Mouse (Mus musculus) gastrocnemius, postnatal 14 days (tissue): Measurements from ENCODE around the gene Gchfr. TPM values are rescaled to one million over a fixed set of nuclear protein-coding genes. Genes with fewer than 3 reads are reported as not detected.

Experiments
- DNase-seq: peaks from one replicate; pipeline ENCODE4 v3.0.0; 2021; ENCODE audit warnings: mixed read lengths
- intact Hi-C: fragments of 180-260 bp; cut with DNase I; formaldehyde crosslinking; loops from one replicate; pipeline ENCODE4 v1.15.1; 2025; ENCODE audit warnings: low total_unique reads
- total RNA-seq, 2 experiments: library from RNA; stranded (reverse); gene quantifications; 2 replicates each; pipeline ENCODE4 v1.2.3; 2021

Gene Gchfr
- total RNA-seq, 2 experiments from 2014 or later: 0.57 TPM; not detected in 1

DNA sequence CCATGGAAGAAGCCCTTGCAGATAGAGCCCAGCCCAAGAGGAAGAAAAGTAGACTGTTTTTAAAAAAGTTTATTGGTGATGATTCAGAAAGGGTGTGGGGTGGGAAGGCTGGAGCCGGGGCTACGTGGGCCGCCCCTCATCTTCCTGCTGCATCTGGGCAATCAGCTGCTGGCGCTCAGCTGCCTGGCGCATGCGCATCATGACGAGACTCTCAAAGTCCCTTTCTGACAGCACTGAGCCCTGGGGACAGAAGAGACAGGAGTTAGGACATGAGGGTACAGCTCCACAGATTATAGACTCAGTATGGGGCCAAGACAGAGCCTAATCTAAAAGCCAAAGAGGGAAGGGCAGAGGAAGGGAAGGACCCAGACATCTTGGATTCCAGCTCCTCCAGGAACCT is 4.9 kb downstream of the Gchfr start:
- no peak for DNase-seq
- intact Hi-C loops: no loop called here

DNA sequence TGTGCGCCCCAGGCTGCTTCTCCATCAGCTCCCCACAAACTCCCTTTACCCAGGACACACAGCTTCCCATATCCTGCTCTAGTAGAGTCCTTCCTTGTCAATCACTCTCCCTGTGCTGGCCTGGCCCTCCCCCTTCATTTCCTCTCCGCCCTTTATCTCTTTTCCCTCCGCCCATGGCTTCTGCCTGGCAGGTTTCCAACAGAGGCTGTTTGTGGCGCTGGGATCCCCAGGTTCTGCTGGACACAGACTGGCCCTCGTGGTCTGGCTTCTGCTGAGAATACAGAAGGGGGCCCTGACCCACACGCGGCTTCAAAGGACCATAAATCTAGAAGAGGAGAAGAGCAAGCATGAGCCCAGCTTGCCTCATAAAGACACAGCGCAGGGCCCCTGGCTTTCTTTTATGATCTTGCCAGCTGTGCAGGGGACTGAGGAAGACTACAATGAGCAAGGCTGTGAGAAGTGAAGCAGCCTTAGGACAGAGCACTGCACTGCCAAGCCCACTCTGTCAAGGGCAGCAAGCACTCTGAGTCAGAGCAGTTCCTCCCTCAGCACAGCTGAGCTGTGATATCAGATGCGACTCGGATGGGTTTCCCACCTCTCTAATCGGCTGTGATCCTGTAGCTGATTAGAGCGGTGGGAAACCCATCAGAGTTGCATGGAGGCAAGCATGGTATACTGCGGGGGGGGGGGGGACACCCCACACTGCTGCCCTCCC is 5.4 kb downstream of the Gchfr start:
- intact Hi-C loops: no loop called here
- DNase-seq: peak; percentile 67

DNA sequence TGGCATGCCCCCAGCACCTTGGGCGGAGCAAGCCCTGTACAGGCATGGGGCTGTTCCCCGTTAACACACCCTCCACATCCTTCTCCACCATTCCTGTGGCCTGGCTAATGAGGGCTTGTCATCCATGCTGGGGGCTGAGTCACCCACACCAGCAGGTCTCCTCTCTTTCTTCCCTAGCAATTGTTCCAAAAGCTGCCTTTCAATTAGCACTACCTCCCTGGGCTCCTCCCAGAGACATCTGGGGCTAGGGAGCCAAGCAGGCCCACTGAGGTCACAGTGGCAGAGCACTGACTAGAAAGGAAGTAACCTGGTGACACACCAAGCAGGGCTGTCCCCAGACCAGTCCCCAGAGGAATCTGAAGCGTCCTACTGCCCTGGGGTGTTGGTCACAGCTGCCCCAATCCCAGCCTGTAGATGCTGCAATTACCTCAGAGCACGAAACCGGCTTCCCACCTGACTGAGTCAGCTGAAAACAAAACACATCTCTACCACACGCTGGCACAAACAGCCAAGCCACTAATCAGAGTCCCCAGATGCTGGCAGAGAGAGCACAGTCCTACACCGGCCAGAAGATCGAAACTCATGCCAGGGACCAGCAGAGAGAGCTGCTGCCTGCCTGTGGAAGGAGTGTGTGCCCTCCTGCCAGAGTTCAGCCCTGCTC is 6.5 kb downstream of the Gchfr start, which contains the start of gene Gm14137:
Gene Gm14137, plus strand, starts transcription at position 519 of the 661 bp plus-strand sequence.
- intact Hi-C loops: no loop called here
- DNase-seq: no peak

DNA sequence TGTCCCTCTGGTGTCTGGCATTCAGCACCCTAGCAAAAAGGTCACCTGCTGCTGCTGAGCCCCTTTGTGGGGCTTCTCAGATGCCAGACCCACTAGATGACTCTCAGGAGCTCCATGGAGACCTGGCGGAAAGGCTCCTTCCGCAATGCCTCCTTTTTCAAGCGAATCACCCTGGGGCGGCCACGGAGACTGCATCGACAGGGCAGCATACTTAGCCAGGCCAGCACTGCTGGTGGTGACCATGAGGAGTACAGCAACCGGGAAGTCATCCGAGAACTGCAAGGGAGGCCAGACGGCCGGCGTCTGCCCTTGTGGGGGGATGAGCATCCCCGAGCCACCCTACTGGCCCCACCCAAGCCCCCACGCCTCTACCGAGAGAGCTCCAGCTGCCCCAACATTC is 7.3 kb downstream of the Gchfr start:
- intact Hi-C loops: no loop called here

DNA sequence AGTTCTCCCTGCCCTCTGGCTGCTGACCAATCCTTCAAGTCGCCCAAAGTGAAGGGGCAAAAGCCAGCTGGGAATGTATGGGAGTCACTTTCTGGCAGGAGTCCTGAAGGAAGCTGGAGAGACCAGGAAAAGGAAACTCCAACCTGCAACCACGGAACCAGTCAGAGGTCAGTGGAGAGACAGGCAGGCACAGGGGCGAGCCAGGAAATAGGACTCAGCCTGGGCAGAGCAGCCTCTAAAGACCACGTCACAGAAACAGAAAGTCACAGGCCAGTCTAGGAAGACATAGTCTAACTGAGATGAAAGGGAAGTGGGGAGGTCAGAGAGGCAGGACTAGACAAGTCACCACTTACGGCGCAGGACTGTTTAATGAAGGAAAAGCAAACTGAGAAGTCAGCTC is 8.0 kb downstream of the Gchfr start:
- DNase-seq: no peak
- intact Hi-C loops: no loop called here

More for the DNA sequence above, 7.3 kb downstream of the Gchfr start:
- no peak for DNase-seq

DNA sequence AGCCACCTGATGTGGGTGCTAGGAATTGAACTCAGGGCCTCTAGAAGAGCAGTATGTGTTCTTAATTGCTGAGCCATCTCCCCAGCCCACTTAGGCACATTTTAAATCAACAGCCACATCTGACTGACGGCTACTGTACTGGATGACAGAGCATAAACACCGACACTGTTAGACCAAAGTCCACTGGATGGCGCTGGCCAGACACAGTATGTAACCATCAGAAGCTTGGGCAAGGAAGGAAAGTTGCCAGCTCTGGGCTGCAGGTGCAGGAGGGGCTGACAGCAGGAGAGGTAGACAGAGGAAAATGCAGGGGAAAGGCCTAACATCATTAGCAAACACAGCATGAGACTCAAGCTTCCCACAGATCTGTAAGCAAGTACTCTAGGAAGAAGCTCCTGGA is 9.2 kb downstream of the Gchfr start:
- intact Hi-C loops: no loop called here
- no peak for DNase-seq

DNA sequence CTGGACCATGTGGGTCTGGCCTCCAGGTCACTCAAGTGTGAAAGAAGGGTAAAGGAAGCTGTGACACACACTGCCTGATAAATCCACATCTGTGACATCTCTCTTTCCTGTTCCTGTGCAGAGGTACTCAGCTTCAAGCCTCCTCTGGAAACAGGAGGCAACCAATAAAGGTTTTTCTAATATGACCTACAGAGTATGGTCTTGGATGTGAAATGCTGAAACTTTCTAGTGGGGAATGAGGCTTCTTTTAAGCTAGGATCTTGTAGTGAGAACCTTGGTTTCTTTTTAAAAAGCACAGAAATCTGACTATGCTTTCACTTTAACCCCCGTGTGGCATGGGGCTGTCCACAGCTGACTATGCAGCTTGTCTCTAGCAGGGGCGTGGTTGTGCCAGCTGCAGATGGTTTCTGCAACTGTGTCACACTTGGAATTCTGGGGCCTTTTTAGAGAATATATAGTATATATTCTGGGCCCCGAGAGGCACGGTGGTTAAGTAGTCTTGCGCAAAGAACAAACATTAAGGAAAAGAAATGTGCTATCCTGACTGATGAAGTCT is 9.9 kb downstream of the Gchfr start:
- no peak for DNase-seq
- intact Hi-C loops: no loop called here

DNA sequence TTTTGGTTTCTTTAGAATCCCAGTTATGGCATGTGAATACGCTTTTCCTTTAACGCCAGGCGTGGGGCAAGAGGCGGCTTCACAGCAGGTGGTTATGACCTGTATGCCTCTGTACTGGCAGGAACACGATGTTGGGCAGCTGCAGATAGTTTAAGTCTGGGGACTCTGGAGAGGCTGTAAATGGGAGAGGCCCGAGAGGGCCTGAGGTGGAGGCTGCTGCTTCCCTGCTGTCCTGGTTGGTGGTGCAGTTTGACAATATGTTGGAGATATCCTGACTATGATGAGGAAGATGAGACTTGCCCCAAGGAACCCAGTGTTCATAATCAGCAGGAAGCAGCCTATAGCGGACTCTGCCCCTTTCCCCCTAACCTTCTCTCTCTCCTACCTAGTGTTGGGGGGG is 15.3 kb downstream of the Gchfr start:
- intact Hi-C loops: no loop called here
- no peak for DNase-seq

DNA sequence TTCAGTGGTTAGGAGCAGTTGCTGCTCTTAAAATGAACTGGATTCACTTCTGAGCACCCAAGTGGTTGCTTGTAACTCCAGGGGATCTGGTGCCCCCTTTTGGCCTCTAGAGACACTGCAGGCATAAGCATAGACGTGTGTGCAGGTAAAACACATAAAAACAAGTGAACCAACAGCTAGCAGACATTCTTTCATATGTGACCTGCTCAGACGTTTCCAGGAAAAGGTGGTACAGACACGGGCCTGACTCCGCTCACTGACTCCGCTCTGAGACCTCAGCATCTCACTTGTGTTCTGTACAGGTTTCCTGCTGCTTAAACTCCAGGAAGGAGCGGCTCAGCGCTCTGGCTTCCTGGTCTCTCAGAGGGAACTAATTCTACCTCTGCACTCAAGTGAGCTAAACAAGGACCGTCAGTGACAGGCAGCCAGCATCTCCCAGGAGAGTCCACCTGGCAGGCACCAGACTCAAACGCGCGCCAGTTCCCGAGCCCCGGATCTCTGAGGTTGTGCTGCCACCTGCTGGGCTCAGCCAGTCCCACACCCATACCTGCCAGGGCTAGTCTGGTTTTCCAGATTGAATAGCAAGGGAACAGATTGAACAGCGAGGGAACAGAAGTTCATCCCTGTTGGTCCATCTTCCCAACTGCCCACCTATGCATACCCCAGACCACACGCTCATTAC is 21.6 kb downstream of the Gchfr start:
- peak; percentile 85 for DNase-seq
- intact Hi-C loops: loop anchor here (5.0 kb wide), 2 partner anchors 72 to 152 kb away; no protein-coding TSS in a partner anchor

DNA sequence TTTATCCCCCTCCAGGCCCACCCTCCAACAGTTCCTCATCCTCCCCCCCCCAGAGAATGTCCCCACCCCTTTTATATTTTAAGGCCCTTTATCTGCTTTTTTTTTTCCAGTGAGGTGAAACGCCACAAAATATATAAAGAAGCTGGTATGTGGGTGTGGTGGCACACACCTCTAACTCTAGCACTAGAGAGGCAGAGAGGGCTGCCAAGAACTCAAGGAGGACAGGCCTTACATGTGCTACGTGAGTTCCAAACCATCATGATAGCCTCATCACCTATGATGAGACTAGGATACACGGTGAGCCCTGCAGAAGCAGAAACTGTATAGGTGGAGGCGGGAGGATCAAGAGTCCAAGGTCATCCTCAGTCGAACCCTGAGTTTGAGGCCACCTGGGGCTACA is 23.4 kb downstream of the Gchfr start:
- no peak for DNase-seq
- intact Hi-C loops: no loop called here

DNA sequence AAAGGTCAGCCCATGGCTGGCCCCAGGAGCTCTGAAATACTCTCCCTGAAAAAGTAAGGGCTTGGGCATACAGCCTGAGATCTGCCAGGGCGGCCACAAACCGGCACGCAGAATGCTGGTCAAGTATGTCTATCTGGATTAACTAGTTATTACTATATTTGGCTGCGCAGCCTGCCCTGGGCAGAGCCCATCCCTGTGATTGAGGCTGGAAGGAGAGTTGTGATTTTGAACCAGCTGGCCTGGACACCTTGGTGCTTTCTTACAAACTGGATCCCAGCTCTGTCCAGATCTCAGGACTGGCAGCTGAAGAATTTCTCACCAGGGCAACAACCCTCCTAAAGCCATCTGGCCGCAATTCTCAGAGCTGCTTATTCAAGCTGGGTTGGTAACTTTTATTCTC is 26.6 kb downstream of the Gchfr start:
- intact Hi-C loops: no loop called here
- peak; percentile 62 for DNase-seq

DNA sequence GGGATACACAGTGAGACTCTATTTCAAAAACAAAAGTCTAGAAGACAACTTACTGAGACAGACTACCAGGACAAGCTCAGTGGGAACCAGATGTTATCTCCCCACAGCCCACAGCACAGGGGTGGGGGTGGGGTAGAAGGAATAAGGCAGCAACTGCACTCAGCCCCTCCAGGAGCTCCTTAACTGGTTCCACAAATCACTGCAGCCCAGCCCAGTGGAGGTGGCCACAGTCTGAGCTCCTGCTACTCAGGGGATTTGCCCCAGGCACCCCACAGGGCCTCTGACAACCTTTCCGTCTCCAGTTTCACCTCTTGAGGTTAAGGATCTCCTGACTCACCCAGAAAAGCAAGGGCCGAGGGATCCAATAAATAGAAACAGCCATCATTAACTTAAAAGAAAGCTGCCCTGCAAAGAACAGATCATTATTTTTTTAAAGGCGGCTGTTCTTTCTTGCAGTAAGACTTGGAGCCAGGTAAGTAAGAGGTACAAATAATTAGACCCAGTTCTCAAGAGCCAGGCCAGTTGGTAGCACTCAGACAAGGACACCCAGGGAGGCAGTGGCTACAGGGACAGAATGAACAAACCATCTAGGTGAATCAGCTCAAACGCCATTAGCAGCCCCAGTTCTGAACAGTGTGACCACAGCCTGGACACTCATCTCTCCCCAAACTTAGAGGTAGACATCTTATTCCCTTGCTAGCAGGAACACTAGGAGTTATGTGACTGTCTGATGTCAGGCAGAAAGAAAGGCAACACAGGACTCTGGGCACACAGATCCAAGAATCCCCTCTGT is 28.9 kb downstream of the Gchfr start:
- intact Hi-C loops: no loop called here
- DNase-seq: no peak

DNA sequence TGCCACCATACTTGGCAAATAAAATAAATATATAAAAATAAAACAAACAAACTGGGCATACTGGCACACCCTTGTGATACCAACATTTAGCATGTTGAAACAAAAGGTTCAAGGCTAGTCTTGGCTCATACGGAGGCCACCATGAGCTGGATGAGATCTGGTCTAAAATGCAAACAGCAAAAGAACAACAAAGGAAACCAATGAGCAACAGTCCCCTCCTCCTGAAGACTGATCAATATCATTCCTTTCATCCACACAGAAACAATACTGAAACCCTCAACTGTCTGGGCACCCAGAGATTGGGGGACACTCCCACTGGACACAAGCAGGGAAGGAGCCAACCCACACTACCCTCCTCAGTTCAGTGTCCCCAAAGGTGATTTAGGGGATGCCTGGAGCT is 29.9 kb downstream of the Gchfr start:
- no peak for DNase-seq
- intact Hi-C loops: no loop called here

DNA sequence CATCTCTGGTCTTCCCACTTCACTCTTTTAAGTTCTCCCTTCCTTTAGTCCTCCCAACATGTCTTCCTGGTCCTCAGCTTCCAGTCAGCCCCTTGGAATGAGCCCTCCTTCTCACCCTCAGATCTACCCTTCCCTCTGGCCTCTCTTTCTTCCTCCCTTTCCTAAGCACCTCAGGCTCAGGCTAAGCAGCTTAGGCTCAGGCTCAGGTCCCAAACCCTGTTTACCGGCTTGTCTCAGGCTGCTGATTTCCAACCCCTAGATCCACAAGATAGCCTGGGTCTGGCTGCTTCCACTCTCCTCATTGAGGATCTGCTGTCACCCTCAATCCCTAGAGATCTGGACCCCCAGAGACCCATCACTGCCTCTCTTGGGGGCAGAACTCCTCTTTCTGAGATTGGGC is 30.5 kb downstream of the Gchfr start:
- no peak for DNase-seq

DNA sequence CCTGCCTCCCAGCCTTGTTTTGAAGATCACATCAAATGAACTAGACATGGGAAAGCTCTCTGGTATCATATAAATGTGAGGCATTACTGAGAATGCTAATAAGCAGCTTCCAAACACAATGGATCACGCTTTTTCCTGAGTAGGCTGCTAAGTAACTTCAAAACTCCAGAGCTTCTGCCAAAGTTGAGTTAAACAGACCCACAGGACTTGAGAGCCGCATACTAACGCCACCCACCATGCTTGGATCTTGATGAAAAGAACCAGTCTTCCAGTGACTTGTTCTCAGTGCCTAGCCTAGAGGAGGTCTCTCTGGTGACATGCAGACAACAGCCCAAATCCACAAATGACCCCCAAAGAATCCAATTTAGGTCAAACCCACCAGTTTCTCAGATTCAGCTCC is 31.4 kb downstream of the Gchfr start:
- no peak for DNase-seq
- intact Hi-C loops: no loop called here

More for the DNA sequence above, 30.5 kb downstream of the Gchfr start:
- intact Hi-C loops: no loop called here

DNA sequence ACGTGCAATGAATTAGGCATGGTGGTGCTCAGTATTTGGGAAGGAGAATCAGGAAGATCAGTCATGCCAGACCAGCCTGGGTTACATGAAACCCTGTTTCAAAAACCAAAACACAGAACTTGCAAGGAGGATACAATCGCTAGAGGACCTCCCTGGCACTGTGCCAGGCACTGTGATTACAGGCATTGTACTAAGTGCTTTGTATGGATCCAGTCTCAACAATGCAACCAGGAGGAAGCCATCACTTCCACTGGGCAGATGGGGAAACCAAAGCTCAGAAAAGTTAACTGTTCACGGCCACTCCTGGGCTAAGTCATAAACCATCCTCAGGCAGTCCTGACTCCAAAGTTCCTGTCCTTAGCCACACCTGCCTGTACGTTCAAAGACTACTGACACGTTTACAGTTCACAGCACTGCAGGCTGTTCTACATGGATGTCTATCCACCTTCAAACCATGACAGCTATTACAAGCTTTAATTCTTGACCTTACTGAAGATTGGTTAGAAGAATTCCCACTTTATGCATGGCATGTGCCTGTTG is 35.4 kb downstream of the Gchfr start:
- intact Hi-C loops: no loop called here
- peak; percentile 34 for DNase-seq

DNA sequence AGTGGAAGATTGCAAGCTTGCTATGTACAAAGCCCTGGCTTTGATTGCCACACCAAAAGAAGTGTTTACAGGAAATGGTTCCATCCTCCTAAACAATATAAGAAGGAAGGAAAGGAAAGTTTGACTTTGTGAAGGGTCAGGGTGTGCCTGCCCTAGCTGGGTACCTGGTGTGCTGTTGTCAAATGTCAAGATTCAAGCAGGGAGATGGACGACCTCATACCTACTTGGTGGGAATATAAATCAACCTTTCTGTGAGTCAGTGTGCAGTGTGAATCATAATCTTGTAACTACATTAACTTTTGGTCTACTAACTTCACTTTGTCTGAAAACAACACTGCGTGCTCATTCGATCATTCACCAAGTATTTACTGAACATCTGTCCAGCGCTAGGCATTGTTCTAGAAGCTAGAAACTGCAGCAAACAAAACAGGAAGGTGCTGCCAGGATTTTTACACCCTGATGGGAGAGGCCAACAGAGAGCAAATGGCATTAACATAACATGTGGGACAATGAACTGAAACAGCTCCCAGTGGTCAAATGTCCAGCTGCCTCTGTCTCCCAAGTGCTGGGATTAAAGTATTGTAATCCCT is 36.4 kb downstream of the Gchfr start:
- no peak for DNase-seq
- intact Hi-C loops: no loop called here

DNA sequence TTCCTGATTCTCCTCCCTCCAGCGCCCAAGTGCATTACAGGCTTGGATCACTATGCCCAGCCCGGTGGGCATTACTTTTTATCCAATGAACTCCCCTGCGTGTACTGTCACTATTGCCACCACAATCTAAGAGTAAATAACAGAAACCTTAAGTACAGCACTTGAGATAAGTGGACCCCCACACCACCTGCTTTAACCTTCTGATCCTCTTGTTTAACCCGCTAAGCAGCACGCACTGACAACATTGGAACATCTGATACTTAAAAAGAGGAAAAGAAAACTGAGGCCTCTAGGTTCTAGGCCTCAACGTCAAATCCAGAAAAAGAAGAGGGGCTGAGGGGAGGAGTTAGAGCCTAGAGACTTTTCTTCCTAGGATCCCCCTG is 40.4 kb downstream of the Gchfr start:
- no peak for DNase-seq
- intact Hi-C loops: no loop called here
